Mouse (Mus musculus): Measurements from ENCODE around the gene Capn7. TPM values are rescaled to one million over a fixed set of nuclear protein-coding genes. Genes with fewer than 3 reads are reported as not detected.

The Capn7 gene
- total RNA-seq, 2 experiments from 2014 or later: 35.6 to 37.2 TPM

Other genes starting within 250 kb of the Capn7 start
- gene Smim4, start 207.7 kb upstream of the Capn7 start, total RNA-seq (2021): 10 to 100 TPM; 20.4 to 28.4 TPM
- 1 to 10 TPM; 3.3 to 4.1 TPM for gene Nt5dc2, start 205.6 kb upstream of the Capn7 start, total RNA-seq (2021)
- 10 to 100 TPM; 19.8 to 30.3 TPM for gene Stab1, start 168.0 kb upstream of the Capn7 start, total RNA-seq (2021)
- 10 to 100 TPM; 65.9 to 79.1 TPM for gene Tnnc1, start 128.3 kb upstream of the Capn7 start, total RNA-seq (2021)
- gene Nisch, start 119.7 kb upstream of the Capn7 start, total RNA-seq (2021): 100 to 1,000 TPM; 375 to 386 TPM
- 1 to 10 TPM; 4.9 to 5.5 TPM for gene Sema3g, start 118.8 kb upstream of the Capn7 start, total RNA-seq (2021)
- gene Phf7, start 85.3 kb upstream of the Capn7 start, total RNA-seq (2021): 1 to 10 TPM; 3.2 to 4.2 TPM
- 100 to 1,000 TPM; 138 to 146 TPM for gene Bap1, start 85.2 kb upstream of the Capn7 start, total RNA-seq (2021)
- 1 to 10 TPM; 4.1 to 4.7 TPM for gene Dnah1, start 12.7 kb upstream of the Capn7 start, total RNA-seq (2021)
- gene Sh3bp5, start 99.4 kb downstream of the Capn7 start, total RNA-seq (2021): 10 to 100 TPM; 56.7 to 65.8 TPM
- gene Eaf1, start 157.8 kb downstream of the Capn7 start, total RNA-seq (2021): 10 to 100 TPM; 11.6 to 15.9 TPM
- gene Mettl6, start 158.4 kb downstream of the Capn7 start, total RNA-seq (2021): 10 to 100 TPM; 25.0 to 38.7 TPM